Mouse (Mus musculus): ENCODE measurements at regions not wholly inside any gene's neighbourhood (a gene's known extent, or its start where the extent isn't known, plus 50 kb on each side); places are given as distances from the start of the nearest gene placed in this dataset.

- H3K9me3 ChIP-seq (replicated peaks) = no peaks in the 10 kb centered on the region
- WGBS = 55% methylated on average over 8 of the region's 8 CpGs
- no peak overlapping the region for H3K27ac ChIP-seq
- H3K36me3 ChIP-seq = no peaks in the 10 kb centered on the region
- no peak for ATAC-seq (replicated peaks; ENCODE audit: low FRiP score)
- no peak overlapping the region for H3K4me3 ChIP-seq (replicated peaks)
- H3K4me2 ChIP-seq = no peak overlapping the region
- no peaks in the 10 kb centered on the region for H3K27me3 ChIP-seq
- H3K4me1 ChIP-seq = no peaks in the 10 kb centered on the region
- H3K9ac ChIP-seq = no peak overlapping the region
These were observed 56.3 kb upstream of the Frg1 start for GRCm38 (mm10) chr8:41472992-41473699.

- H3K36me3 ChIP-seq = no peaks in the 10 kb centered on the region
- H3K9me3 ChIP-seq (replicated peaks) = no peaks in the 10 kb centered on the region
- WGBS = 98% methylated on average over 3 of the region's 3 CpGs
- H3K4me1 ChIP-seq = no peaks in the 10 kb centered on the region
- H3K4me2 ChIP-seq = no peak overlapping the region
- H3K27ac ChIP-seq = no peak overlapping the region
- no peaks in the 10 kb centered on the region for H3K27me3 ChIP-seq
- no peak overlapping the region for H3K9ac ChIP-seq
- no peak overlapping the region for H3K4me3 ChIP-seq (replicated peaks)
- ATAC-seq (replicated peaks; ENCODE audit: low FRiP score) = no peak
These were observed 55.4 kb upstream of the Frg1 start for GRCm38 (mm10) chr8:41472233-41472632.
